10 mouse cellular contexts compared by ENCODE assay signal in the genomic region with DNA sequence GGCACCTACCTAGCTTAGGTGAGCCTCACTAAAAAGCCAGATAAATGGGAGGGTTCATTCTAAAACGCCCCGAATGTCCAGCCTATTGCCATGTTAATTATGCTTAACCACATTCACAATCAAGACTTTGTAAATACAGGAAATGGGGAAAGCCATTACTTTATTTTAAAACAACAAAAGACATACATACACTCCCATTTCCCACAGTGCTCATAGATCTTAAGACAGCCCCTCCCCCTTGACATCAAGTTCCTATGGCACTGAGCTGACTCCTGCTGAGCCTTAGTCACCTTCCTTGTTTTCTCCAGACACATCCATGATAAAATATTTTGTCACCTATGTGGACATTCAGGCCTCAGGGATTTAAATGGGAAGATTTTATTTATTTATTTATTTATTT. TPM values are rescaled to one million over a fixed set of nuclear protein-coding genes. Genes with fewer than 3 reads are reported as not detected.
DNase-seq lines count a peak whose midpoint lies in the region; ATAC-seq and TF ChIP-seq lines count a peak whose summit lies in the region.
"Had no signal": no experiment of that assay in that cellular context is flagged by ENCODE, and none has a peak within 500 bp of the region (broad histone marks: within the 10 kb centered on the region; RNA-seq: fewer than 3 reads in every experiment).

No protein-coding gene starts in this region.

- no peak overlapping the region for H3K9ac ChIP-seq in heart, embryonic 13.5 days
- H3K9ac ChIP-seq in heart, adult 2 months (ENCODE audit: low read depth, low read length), result no peak overlapping the region
- H3K9ac ChIP-seq in midbrain, embryonic 11.5 days (ENCODE audit: low read length), result no peak overlapping the region
- H3K9ac ChIP-seq: liver, embryonic 13.5 days had no signal

- DNase-seq in heart, adult 2 months, result no peak
- peak; percentile 72 for DNase-seq in ES-CJ7 (ENCODE audit: low read depth, low spot score)
- DNase-seq in hindbrain, embryonic 10.5 days (ENCODE audit: low spot score), result no peak
- DNase-seq in midbrain, embryonic 11.5 days (ENCODE audit: low spot score, missing footprints), result no peak
- DNase-seq in cerebellum, adult 8-10 months, result no peak
- DNase-seq in adrenal gland, postnatal 14 days, result no peak
- DNase-seq in adrenal gland, postnatal 4 days (ENCODE audit: low spot score in 2 of 2), result no peak
- DNase-seq: liver, embryonic 13.5 days had no signal

- no peak overlapping the region; the same call in 1 of the 2 replicates for H3K4me3 ChIP-seq in heart, embryonic 13.5 days
- no peak overlapping the region for H3K4me3 ChIP-seq in heart, adult 2 months
- peak overlapping the region; percentile 59 for H3K4me3 ChIP-seq in hindbrain, embryonic 10.5 days
- no peak overlapping the region for H3K4me3 ChIP-seq in midbrain, embryonic 11.5 days (ENCODE audit: low read depth, low read length)
- H3K4me3 ChIP-seq: myocyte had no signal

- TF ChIP-seq CTCF in heart, adult 2 months (IDR thresholded peaks at IDR 0.05), result no peak

- no peak for ATAC-seq in heart, embryonic 13.5 days (ENCODE audit: extremely low read depth, insufficient number of reproducible peaks, low FRiP score, low TSS enrichment)
- ATAC-seq in midbrain, embryonic 11.5 days (ENCODE audit: low FRiP score), result no peak

- H3K9me3 ChIP-seq in heart, embryonic 13.5 days, result no peaks in the 10 kb centered on the region
- H3K9me3 ChIP-seq in hindbrain, embryonic 10.5 days, result no peaks in the 10 kb centered on the region
- no peaks in the 10 kb centered on the region for H3K9me3 ChIP-seq in midbrain, embryonic 11.5 days (ENCODE audit: control insufficient read depth, low read length)
- H3K9me3 ChIP-seq: liver, embryonic 13.5 days had no signal

- no peaks in the 10 kb centered on the region for H3K79me2 ChIP-seq in heart, adult 2 months (replicated peaks; ENCODE audit: control insufficient read depth, insufficient read depth, low read length)

- no peak for TF ChIP-seq EP300 in heart, adult 2 months (IDR thresholded peaks at IDR 0.05; ENCODE audit: insufficient read depth, low read depth, low read length)

- intact Hi-C loops in heart, adult 2 months (cut with DNase I), result loop anchor here (2.0 kb wide), 1 partner anchor 269 kb away; no protein-coding TSS in a partner anchor

- peaks cover 71% of the 10 kb centered on the region for H3K27me3 ChIP-seq in heart, embryonic 13.5 days (replicated peaks)
- H3K27me3 ChIP-seq in heart, adult 2 months (ENCODE audit: control insufficient read depth, insufficient read depth, low read length), result peaks cover 2% of the 10 kb centered on the region
- H3K27me3 ChIP-seq in hindbrain, embryonic 10.5 days (ENCODE audit: insufficient read depth, poor library complexity, severe bottlenecking), result peaks cover 62% of the 10 kb centered on the region
- peaks cover 25% of the 10 kb centered on the region for H3K27me3 ChIP-seq in midbrain, embryonic 11.5 days (ENCODE audit: control insufficient read depth, insufficient read depth, low read length)

- peak overlapping the region; percentile 86 for H3K4me2 ChIP-seq in heart, embryonic 13.5 days
- peak overlapping the region; percentile 87 for H3K4me2 ChIP-seq in midbrain, embryonic 11.5 days

- no peak overlapping the region for H3K27ac ChIP-seq in heart, embryonic 13.5 days (replicated peaks)
- H3K27ac ChIP-seq in heart, adult 2 months, result no peak overlapping the region
- 0 out of 2 replicates have a peak overlapping the region, but pooled peaks have one; percentile 79 for H3K27ac ChIP-seq in hindbrain, embryonic 10.5 days
- no peak overlapping the region; the same call in 1 of the 2 replicates for H3K27ac ChIP-seq in midbrain, embryonic 11.5 days (ENCODE audit: low read depth, low read length)
- H3K27ac ChIP-seq: liver, embryonic 13.5 days had no signal

- TF ChIP-seq POLR2A in heart, adult 2 months (IDR thresholded peaks at IDR 0.05; ENCODE audit: insufficient read depth, low read depth, low read length), result no peak

- no peaks in the 10 kb centered on the region for H3K36me3 ChIP-seq in heart, embryonic 13.5 days
- H3K36me3 ChIP-seq in heart, adult 2 months (ENCODE audit: control insufficient read depth, insufficient read depth, low read length), result no peaks in the 10 kb centered on the region
- H3K36me3 ChIP-seq in hindbrain, embryonic 10.5 days, result no peaks in the 10 kb centered on the region
- H3K36me3 ChIP-seq in midbrain, embryonic 11.5 days (ENCODE audit: control insufficient read depth, insufficient read depth, low read length), result no peaks in the 10 kb centered on the region
- H3K36me3 ChIP-seq: liver, embryonic 13.5 days had no signal

- 40% methylated on average over 2 of the region's 2 CpGs for WGBS in heart, embryonic 13.5 days
- WGBS in heart, adult 2 months, result 59% methylated on average over 2 of the region's 2 CpGs
- 50% methylated on average over 2 of the region's 2 CpGs for WGBS in hindbrain, embryonic 10.5 days
- 39% methylated on average over 2 of the region's 2 CpGs for WGBS in midbrain, embryonic 11.5 days

- peaks cover 16% of the 10 kb centered on the region; the same call in 1 of the 2 replicates for H3K4me1 ChIP-seq in heart, embryonic 13.5 days
- no peaks in the 10 kb centered on the region for H3K4me1 ChIP-seq in heart, adult 2 months (ENCODE audit: control insufficient read depth, insufficient read depth, low read length)
- H3K4me1 ChIP-seq in hindbrain, embryonic 10.5 days (replicated peaks), result peaks cover 24% of the 10 kb centered on the region
- H3K4me1 ChIP-seq in midbrain, embryonic 11.5 days (ENCODE audit: control insufficient read depth, insufficient read depth, low read length), result peaks cover 6% of the 10 kb centered on the region
- H3K4me1 ChIP-seq: liver, embryonic 13.5 days had no signal

RNA-seq across cellular contexts. Expression of a gene that starts 4.4 kb away (rescaled TPM):
- not detected in 2 replicates for polyA plus RNA-seq in heart, embryonic 13.5 days (2015; fragmentation: Nextera tagmentation; extraction: Ambion mirVana)
- not detected for total RNA-seq in heart, adult 2 months (2021)
- polyA plus RNA-seq in heart, adult 2 months (2012; rRNA removed), result 0.06 TPM in 1 of 2 replicates, not detected in the other
- polyA plus RNA-seq in hindbrain, embryonic 10.5 days (2016; fragmentation: Nextera tagmentation; extraction: Ambion mirVana), result 0.30 and 1.2 TPM in 2 replicates
- polyA plus RNA-seq in midbrain, embryonic 11.5 days (2014; fragmentation: Nextera tagmentation; extraction: Ambion mirVana), result 2.9 and 3.2 TPM in 2 replicates
- total RNA-seq in adrenal gland, postnatal 14 days (2021), result 0.07 and 0.30 TPM in 2 replicates
- under 1 TPM; 0.56 to 0.71 TPM for total RNA-seq in adrenal gland, postnatal 4 days (2021)
